Mouse (Mus musculus) CD4-positive helper T cell, adult 2 months (primary cell): ENCODE results near the gene Mef2c.

Experiments used
- DNase-seq: peaks from one replicate; pipeline ENCODE4 v3.0.0-alpha.2; 2012; ENCODE audit warnings: low read depth, missing footprints, low spot score

Gene Mef2c

DNA sequence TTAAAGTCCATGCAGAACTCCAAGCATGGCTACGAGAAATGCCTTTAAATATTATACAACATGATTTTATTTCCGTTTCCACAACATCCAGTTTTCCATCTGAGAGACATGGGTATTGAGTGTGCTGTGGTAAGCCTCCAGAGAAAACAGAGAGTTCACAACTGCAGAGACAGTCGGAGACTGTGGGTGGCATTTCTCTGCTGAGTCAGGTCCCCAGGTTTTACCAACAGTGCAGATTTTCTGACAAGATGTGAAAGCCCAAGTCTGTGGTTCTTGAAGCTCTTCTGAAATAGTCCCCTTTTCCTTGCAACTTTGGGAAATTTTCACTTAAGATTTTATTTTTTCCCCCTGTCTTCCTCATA lies 105.7 kb downstream of the Mef2c start:
- DNase-seq = no peak

DNA sequence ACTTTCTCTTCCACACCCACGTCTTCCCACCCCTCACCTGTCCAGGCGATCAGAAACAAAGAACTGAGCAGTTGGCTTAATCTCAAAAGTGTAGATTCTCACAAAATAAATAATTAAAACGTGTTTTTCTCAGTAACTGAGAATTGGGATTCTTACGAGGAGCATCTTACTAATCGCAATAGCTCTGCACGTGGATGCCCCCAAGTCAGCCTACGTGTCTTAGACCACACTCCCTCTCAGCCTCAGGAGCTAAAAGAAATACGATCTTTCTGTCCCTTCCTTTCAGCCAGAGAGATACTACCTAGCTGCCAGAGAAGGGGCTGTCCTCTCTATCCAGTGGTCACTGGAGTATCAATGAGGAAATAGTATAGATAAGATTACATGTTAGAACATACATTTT lies 106.3 kb downstream of the Mef2c start:
- DNase-seq = no peak

DNA sequence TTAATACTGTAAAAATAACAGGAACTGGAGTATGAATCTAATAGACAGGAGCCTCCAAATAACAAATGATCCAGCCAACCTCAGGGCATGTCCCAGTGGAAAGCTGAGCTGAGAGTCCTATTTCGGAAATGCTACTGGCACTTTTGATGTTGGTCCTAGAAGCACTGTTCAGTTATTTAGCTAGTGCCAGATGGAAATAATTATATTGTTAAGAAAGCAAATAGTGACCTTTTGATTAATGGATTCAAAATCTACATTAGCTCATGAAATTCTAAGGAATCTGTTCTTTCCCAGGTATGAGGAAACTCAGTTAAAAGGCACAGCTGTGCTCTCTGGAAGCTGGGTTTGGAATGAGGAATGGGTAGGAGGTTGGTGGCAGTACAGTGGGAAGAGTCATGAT lies 108.4 kb downstream of the Mef2c start:
- no peak for DNase-seq

DNA sequence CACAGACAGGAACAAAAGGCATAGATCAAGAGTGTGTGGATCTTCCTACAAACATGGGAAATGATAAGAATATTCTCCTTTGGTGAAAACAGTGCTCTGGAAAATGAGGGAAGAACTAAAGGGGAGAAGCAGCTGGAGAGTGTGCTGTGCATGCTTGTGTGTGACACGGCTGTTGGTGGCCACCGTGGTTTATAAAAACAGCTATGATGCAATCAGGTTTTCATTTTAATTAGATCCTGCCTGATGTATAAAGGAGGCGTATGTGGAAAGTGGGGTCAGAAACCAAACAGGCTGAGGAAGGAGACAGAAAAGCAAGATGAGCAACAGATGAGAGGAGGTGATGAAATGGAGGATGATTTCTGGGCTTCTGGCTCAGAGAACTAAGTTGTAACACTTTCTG lies 112.0 kb downstream of the Mef2c start:
- no peak for DNase-seq

DNA sequence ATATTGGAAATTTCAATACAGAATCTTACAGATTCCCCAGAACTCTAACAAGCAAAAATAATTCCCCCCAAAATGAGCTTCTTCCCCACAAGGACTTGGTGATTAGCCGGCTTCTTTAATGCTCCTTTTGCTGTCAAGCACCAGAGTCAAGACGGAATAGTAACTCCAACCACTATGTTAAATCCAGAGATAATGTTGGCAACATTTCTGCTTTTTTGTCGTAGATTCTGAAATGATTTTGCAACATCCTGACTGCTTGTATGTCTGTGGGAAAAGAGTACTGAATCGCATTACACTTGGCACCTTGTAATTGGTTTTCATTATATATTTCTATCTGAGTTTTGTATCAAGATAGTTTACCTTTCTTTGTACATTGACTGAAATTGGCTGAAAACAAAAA lies 120.8 kb downstream of the Mef2c start:
- DNase-seq = no peak

DNA sequence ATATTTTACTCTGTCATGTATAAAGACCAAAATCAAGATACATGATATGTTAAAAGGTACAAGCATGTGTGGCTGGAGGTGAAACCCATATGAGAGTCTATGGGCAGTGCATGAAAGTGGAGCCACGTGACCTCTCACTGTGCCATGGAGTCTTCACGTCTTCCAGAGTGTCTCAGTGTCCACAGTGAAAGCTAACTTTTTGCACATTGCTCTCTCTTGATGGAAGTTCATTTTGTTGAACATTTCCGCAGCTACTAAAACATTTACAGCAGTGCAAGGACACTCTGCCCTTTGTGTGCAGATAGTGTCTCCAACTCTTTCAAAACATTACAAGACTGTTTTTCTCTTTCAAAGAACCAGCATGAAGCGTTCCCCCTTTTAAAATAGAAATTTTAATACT lies 123.6 kb downstream of the Mef2c start:
- no peak for DNase-seq

DNA sequence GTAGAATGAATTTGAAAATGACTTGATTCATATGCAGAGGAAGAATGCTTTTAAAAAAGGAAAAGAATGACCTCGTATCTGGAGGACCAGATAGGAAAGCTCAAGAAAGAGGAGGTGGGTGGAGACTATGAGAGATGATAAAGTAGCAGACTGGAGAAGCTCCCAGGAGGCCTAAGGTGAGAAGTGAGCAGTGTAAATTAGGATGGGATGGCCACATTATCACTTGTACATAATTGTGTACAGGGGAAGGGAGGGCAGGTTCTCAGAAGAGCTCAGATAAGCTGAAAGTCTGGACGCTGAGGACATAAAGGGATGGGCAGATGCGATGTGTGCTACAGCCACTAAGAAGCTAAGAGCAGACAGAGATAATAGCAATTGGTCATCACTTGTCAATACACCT lies 124.3 kb downstream of the Mef2c start:
- DNase-seq = no peak

DNA sequence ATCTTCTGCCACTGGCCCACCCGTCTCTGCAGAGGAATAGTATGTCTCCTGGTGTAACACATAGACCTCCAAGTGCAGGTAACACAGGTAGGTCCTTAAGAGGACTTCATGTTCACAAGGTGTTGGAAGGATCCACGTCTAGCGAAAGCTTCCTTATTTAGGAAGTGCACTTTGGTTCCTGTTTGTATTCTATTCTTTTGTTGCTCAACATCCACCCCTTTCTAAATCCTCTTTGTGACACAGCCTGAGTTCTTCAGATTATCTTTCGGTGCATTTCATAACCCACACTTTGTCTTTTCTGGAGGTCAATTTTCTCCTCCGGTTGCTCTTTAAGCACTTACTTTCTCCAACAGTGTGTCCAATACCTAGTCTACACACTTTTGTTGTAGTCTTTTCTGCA lies 129.3 kb downstream of the Mef2c start:
- no peak for DNase-seq

DNA sequence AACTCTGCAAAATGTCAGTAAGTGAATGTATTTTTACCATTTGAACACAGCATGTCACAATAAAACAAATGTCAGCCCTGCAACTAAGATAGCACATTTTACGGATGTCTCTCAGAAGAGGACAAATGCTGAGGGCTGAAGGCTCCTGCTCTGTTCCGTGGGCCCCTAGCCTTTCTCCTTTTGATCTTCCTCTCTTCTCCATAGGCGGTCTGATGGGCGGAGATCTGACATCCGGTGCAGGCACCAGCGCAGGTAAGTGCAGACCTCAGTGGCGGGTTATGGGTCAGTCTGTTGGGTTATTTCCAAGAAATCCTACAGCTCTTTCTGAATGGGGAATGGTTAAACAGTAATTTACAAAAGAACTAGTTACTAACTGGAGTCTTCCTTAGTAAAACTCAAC lies 131.4 kb downstream of the Mef2c start:
- no peak for DNase-seq

DNA sequence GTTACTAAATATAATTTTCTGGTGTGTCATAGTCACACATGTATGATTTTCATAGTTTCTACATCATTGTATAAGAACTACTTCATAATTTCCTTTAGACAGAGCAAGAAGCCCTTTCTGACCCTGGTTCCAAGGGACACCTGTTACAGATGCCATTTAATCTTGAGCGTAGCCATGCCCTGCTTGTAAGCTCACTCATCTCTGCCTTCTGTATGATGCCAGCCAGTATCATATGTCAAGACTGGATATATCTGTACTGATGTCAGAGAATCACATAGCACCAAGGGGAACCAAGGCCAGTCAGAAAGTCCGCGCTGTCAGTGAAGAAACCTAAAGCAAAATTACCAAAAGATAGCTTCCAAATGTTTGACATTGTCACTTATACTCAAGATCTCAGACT lies 133.8 kb downstream of the Mef2c start:
- no peak for DNase-seq

DNA sequence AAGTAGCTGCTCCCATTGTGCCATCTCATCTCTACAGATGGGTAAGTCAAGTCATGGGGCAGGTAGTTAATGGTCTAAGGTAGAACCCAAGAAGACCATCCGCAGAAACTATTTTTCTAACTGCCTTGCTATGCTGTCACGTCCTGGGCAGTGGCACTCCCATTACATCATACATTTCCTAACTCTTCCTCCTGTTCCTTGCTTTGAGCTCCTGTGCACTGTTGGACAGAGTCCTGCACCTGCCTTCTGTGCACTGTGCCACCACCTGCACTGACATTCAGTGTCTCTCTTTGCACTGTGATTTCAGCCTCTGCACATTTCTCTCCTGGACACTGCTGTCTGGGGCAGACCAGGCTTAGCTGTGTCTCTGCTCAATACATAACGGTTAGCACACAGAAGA lies 134.9 kb downstream of the Mef2c start:
- DNase-seq = no peak

DNA sequence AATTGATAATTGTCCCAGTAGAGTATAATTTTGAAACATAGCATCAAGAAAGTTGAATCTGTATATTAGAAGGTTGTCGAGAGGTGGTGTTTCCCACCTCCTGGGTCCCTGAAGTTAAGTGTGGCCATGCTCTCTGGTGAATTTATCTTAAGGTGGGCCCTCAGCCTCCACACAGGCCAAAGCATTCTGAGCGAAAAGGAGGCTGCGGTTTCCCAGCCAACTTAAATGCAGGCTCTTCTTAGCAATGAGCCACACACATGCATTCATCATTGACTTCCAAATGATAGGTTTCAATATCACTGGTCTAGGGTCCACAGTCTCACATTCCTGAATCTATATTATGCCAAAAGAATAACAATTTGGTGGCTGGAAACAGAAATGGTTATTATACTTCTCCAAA lies 145.2 kb downstream of the Mef2c start:
- no peak for DNase-seq

DNA sequence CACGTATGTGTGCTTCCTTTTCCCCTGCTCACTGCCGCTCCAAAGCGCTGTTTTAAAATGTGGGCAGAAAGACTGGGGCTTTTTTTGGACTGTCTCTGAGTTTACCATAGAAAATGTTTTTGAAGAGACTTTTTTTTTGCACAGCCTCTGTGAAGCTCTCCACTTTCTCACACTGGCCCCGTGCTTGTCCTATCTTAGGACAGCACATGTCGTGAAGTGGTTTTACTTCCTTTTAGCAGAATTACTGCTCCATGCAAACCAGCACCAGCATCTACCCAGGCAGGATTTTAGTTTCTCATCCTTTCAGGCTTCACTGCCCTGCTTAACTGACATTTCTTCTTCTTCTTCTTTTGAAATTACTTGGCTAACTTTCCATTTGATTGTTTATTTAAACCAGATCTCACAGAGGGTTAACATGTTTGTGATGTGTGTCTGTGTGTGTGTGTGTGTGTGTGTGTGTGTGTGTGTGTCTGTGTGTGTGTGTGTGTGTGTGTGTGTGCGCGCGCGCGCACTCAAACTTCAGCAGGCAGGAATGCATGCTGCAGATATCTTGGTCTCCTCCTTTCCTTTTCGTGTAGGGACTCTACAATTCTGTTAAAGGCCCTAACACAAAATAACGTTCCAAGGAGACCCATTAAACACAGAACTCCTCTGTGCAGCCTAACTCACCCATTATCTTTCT lies 146.1 kb downstream of the Mef2c start:
- no peak for DNase-seq

DNA sequence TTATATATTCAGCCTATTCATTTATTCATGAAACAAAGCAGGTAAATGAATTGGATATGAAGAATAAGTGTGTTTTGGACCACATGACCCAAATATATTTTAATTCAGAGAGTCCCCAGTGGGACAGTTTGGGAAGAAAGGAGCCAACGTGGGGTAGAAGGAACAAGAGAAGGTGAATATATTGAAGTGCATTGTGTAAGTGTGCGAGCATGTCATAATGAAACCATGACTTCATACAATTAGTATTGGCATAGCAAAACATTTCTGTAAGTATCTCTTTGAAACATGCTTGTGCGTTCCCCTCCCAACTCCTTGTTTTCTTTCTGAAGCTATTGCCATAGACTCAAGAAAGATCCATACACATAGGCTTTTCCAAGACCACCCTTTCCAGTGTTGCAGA lies 147.0 kb downstream of the Mef2c start:
- no peak for DNase-seq

DNA sequence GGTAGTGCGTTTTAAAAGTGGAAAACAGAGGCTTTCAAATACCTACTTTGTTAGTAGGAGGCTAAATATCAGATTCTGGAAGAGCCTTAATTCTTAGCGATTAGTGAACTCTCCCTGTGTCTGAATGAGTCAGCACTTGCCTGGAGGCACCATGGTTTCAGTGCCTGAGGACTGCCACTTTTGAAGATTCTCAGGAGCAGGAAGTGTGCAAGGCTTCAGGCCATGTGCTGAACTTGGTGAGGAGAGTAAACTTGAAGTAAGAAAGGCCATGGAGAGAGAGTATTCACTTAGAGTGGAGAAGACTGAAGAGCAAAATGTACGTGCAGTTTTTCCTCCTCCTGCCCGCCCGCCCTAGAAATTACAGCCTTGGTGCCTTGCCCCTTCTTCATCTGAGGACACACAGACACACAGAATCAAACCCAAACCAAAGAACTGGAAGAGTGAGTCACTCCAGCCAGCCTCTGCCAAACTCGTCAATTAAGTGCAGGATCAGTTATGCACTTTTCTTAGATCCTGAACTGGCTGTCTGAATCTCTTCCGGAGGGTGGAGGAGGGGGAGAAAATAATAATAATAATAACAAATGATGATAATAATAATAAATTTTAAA lies 148.2 kb downstream of the Mef2c start:
- no peak for DNase-seq

DNA sequence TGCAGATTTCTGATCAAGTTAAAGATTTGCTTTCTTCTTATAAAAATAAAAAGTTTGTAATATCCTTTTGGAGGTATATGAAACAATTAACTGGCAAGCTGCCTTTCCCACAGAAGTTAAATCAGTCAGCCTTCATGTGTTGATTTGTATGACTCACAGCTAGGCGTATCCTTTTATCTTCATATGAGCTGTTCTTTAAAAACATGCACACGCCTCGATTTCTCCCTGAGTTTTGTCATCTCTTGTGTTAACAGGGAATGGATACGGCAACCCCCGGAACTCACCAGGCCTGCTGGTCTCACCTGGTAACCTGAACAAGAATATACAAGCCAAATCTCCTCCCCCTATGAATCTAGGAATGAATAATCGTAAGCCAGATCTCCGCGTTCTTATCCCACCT lies 148.7 kb downstream of the Mef2c start:
- no peak for DNase-seq

DNA sequence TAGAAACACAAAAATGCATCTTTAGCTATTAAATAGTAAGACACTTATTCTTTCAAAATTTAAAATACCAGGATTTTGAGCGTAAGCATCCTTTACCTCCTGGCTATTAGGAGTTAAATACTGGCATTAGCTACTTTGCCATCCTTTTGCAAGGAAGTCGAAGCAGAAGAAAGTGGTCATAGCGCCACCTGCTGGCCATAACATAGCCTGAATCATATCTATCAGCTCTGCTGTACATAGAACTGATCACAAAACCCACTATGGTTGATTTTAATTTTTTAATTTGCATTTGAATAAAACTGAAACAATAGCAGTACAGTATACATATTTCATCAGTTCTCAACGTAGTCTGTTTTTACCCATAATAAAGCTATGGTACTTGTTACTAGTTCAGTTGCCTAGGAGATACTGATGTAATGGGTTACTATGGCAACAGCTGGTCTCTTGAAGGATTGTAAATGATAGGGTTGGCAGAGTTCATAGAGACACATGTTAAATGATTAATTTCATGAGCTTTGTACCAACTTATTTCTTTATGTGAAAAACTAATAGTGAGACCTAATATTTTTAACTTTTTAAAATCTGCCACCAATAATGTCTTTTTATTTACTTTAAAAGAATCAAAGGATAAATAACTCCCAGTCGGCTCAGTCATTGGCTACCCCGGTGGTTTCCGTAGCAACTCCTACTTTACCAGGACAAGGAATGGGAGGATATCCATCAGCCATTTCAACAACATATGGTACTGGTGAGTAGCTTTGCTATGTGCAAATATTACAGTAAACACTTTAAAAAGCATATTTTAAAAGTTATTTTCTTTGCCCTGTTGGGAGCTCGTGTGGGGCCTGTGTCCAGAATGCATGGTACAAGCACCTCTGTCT lies 151.3 kb downstream of the Mef2c start:
- DNase-seq = peak; percentile 46

DNA sequence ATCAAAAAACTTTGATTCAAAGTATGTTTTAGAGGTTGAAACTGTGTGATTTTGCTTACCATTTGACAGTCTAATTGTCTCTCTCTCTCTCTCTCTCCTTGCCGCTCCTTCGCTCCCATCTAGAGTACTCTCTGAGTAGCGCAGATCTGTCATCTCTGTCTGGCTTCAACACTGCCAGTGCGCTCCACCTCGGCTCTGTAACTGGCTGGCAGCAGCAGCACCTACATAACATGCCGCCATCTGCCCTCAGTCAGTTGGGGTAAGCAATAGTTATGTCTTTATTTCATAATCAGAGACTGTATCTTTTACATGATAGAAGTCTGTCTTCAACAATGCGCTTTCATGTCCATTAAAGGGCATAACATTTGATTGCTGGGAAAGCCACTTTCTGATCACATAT lies 152.3 kb downstream of the Mef2c start:
- DNase-seq = no peak

DNA sequence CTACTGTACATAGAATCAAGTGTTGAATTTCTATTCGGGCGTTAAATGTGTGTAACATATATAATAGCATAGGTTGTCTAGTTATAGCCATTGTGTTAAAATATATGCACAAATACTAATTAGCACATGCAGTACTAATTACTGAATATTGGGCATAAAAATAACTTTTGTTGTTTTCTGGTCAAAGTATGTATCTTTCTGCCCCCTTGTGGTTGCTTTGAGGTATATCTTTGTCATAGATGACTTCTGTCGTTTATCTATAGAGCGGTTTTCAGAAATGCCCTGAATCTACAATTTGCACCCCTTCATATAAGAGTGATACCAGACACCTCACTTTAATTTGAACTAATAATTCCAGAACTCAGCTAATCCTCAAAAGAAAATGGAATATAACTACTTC lies 152.9 kb downstream of the Mef2c start:
- peak; percentile 27 for DNase-seq

DNA sequence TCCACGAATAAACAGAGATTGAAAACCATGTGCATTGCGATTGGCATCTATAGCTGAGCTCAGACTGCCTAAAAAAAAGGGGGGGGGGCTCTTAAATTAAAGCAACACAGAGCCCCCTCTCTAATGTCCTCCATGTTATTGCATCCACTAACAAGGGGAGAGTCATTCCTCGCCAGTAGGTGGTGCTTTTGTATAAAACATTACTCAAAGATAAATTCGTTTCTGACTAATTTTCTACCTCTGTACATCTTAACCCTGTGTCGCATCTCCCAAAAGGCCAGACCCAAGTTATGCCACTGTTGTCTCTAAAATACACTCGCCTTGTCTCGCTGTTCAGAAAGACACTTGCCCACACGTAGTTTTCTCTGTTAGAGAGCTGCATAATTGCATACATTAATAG lies 156.9 kb downstream of the Mef2c start:
- DNase-seq = no peak

DNA sequence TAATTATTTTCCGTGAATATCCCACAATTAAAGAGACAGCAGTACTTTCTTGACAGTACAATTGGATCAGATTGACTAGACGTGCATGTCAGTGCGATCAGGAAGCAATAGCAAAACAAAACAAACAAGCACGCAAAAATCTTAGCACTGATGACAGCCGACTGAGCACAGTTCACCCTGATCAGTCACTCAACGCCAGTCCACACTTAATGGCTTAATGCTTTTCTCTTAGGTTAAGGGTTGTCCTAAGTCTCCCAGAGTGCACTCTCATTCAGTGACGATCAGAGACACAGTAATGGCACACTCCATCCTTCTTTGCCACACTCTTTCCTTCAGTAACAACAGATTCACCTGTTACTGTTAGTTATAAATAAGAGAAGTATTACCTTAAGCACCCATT lies 157.3 kb downstream of the Mef2c start:
- DNase-seq = no peak

DNA sequence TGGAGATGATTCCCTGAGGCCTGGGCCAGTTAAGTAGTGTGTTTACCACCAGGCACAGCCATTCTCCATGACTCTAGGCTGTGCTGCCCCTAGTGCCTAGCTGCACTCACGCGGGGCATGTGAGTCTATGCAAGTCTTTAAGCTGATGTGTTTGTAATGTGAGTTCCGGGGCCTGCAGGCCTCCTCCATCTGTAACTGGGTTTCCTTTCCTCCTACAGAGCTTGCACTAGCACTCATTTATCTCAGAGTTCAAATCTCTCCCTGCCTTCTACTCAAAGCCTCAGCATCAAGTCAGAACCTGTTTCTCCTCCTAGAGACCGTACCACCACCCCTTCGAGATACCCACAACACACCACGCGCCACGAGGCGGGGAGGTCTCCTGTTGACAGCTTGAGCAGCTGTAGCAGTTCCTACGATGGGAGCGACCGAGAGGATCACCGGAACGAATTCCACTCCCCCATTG lies 158.3 kb downstream of the Mef2c start:
- DNase-seq = no peak

DNA sequence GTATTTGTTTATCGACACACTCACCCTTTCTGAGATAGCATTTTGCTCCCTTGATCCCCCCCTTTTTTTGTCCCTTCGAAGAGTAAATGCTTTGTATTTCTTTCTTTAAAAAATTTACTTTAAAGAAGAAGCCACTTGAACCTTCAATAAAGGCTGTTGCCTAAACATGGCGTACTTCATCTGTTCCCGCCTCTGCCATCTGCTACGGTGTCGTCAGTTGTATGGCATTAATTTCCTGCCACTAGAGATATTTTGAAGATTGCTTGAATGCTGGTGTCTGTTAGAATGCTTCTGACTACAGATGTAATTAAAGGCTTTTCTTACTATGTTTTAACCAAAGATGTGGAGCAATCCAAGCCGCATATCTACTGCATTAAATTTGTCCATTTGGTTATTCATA lies 162.3 kb downstream of the Mef2c start:
- DNase-seq = no peak
